Mouse (Mus musculus) urinary bladder, postnatal 4 days (tissue): ENCODE results near the gene Guca1a.
A peak's percentile ranks its signal among the peaks of the same experiment; 100 is the strongest.
"Not testable (repeated sequence)": the region's sequence is repeated elsewhere in the genome, so short reads cannot be mapped to it uniquely, and the experiment has no call there.

ENCODE experiments used
- DNase-seq, 2 experiments: peaks; one replicate each; pipeline ENCODE4 v3.0.0; 2021 to 2022; ENCODE audit warnings: low spot score in 2 of 2

The Guca1a gene

DNA sequence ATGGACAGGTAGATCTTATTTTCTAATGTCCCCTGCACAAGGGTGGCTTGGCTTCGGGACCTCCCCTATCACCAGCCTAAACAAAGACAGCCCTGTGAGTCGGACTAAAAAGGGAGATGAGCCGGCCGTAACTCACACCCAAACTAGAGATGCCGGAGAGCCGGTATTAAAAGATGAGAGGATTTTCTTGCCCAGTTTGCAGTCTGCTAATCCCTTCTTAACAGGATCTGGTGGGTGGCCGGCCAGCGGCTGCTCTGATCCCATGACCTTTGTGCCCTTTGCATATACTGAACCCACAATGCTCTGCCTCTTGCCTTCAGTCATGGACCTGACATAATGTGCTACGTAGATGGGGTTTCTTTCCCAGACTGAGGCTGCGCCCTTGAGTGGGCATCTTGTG lies at the start of gene Guca1a:
Gene Guca1a (minus strand): TSS at position 134 of the 400 bp plus-strand sequence.
- no peak for DNase-seq

DNA sequence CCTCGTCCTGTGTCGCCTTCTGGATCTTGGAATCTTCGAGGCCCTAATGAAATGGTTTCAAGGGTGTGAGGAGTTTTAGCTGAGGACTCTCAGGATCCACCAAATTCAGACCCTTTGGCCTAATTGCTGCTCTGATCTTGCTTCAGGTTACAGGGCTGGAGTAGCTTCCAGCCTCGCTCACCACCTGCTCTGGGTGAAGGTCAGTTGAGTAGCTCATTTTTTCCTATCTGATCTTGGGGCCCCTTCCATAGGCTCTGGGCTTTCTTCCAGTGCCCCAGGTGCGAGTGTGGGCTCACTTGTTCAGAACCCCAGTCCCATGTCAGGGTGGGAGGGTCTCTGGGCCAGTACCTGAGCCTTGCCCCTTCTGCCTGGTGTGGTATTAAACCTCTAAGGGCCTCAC lies 49.0 kb upstream of the Guca1a start:
- no peak for DNase-seq

DNA sequence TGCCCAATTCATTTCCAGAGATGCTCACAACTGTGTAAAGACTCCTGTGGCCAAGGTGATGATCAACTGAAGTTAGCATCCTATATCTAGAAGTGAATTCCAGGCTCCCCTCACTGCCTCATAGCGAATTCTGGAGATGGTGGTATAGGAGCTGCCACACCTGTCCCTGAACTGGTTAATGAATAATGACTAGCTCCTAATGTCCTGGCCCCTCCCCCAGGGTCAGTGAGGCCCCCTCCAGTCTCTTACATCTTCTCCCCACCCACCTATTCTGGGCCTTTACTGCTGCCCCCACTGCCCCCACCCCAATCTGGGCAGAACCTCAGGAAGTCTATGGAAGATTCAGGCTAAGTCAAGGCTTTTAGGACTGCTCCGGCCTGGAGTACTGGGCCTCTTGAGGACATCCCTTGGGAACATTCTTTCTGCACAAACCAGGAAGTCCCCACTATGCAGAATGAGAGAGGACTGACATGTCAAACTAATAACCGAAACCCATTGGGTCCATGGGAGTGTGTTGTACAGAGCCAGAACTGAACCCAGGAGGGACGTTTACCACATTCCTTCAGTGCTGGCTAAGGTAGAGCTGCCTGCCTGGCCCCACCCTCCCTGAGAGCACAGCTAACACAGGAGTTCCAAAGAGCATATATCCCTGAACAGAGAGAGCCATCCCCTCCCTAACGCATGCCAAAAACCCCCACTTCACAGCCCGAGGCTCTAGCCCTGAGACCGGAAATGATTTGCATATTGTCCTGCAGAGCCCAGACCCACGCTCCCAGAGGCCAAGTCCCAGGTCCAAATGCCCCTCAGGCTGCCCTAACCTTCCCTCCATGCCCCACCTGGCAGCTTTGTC lies 48.4 kb upstream of the Guca1a start:
- DNase-seq, result no peak

DNA sequence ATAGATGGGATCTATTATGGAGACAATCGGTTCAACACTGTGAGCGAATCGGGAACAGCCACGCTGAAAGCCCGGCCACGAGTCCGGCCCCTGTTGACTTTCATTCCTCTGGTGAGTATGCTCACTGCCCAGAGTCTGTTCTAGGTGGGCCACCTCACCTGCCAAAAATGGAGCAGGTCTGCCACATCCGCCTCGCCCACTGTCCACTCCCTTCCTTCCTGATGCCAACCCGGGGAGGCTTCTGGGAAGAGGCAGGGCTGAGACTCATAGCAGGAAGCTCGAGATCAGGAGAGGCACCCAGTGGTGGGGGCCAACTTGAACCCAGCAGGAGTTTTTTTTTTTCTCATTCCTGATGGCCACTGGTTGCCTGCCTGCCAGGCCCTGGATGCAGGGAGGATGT lies 46.2 kb upstream of the Guca1a start:
- DNase-seq, result no peak

DNA sequence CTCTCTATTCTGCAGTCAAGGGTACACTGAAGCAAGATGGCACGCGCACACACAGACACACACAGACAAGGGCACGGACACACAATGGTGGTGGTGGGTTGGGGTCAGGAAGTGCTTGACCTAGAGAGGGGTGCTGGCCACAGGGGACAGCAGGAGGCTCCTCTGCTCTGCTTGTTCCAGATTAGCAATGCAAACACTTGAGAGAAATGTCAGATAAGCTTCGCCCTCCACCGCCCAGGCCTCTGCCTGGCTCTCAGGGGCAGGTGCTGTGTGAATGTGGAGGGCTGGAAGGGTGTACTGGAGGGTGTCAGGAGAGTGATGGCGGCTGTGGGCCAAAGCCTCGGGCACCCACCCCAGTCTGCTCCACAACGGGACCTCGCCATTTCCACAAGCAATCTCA lies 45.6 kb upstream of the Guca1a start:
- no peak for DNase-seq

DNA sequence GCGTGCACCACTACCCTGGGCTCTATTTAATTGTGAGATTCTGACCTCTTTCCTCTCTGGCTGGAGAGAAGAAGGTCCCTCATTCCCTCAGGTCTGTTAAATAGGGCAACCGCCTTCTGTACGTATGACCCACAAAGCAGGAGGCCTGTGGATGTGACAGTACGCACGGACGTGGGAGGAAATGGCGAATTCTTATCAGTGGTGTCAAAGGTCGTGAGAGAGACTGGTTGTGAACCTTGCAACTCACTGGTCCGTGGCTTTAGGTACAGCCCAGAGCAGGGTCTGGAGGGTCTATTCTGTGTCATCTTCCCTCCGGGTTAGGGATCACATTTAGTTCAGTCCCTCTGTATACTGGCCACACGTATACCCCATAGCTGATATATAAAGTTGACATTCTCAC lies 45.1 kb upstream of the Guca1a start:
- DNase-seq, result no peak

DNA sequence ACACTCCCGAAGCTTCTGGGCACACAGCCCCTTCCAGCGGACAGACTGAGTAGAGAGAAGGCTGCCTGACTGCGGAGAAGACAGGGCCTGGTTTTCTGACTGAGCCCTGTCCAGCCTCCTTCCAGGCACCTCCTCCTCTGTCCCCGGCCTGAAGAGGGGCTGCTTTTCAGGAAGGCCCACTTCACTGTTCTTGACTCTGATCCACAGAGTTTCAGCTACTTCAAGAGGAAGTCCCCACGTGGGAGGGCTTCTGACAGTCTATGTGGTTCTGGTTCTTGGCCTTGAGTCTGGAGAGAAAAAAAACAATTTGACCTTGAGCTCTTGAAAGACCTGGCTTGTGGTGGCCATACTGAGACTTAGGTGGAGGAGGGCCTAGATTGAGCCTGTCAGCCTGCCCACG lies 43.7 kb upstream of the Guca1a start:
- no peak for DNase-seq

DNA sequence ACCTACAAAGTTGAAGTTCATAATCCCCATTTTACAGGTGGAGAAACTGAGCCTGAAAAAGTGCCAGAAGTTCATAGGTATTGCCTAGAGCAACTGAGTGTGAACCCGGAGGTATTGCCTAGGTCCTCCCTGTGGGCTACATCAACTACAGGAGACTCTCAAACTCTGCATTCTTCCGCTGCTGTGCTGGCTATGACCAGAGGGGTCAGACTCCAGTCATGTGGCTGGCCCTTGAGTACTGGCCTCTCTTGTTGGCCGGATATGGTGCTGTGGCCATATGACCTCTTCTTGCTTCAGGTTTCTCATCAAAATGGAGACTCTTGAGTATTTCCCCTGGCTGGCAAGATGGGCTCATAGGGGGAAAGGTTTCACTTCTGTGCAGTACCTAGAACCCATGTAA lies 41.9 kb upstream of the Guca1a start:
- no peak for DNase-seq

DNA sequence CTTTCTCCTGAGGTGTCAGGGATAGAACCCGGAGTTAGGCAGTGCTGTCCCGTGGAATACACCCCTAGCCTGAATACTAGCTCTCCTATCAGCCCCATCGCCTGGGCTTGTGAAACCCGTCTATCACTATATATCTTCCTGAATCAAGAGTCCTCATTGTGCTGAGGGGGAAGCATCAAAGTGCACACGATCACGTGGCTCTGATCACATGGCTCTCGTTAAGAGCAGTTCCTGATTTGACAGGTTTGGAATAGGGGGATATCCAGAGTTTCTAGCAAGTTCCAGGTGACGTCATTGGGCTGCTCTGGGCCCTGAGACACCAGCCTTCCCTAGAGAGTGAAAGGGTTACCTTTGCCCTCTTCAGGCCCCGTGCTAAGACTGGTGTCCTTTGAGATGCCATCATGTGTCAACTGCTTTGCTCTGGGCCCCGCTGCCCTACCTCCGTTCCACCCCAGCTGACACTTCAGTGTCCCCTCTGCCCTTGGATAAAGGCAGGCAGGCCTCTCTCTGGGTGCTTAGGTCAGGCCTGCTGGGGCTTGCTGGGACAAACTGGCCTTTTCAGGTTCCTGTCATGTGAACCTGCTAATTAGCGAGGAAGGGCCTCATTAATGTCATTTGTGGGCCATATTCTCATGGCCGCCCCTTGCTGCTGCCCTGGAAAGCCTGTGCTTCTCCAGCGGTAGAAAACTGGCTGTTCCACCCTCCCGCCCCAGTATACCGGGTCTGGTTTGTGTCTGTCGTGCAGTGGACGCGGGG lies 41.1 kb upstream of the Guca1a start:
- no peak for DNase-seq

DNA sequence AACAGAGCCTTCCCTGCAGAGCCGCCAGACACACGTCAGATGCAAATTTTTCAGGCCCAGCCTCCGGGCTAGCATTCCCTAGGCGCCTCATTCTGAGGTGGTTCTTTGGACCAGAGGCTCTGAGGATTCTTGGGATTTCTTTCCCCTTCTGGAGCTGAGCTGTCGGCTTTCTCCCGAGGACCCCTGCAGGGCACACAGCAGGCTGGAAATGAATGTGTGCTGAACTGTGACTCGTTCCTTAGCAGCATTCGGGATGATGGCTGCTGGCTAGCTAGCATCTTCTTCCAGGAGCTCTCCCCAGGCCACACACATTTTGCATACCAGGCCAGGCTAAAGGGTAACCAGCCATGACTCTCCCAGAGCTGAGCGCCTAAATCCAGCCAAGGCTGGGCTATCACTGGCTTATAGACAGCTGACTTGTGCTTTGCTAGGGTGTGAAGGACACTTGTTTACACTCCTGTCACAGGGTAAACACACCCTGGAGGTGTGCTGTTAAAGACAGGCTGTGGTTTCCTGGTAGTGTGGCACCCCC lies 40.0 kb upstream of the Guca1a start:
- DNase-seq, result no peak

DNA sequence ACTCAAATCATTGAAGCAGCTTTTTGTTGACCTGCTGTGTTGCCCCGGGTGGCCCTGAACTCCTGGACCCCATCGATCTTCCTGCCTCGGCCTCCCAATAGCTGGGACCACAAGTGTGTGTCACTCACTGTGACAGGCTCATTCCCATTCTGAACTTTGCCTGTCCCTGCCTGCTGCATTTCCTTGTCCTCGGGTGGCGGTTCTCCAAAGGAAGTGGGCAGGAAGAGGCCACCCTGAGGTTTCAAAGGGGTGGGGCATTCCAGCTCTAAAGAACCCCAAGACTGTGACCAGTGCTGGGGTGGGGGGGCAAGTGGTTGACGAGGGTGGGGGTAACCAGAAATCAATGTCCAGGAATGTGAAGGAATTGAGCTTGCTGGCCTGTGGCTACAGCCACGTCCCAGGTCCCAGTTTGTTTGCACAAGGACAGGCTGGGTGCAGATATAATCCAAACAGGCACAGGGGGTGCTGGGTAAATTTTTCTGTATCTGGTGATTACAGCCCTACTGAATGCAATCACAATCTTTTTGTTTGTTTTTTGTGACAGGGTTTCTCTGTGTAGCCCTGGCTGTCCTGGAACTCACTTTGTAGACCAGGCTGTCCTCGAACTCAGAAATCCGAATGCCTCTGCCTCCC lies 39.1 kb upstream of the Guca1a start:
- no peak for DNase-seq

DNA sequence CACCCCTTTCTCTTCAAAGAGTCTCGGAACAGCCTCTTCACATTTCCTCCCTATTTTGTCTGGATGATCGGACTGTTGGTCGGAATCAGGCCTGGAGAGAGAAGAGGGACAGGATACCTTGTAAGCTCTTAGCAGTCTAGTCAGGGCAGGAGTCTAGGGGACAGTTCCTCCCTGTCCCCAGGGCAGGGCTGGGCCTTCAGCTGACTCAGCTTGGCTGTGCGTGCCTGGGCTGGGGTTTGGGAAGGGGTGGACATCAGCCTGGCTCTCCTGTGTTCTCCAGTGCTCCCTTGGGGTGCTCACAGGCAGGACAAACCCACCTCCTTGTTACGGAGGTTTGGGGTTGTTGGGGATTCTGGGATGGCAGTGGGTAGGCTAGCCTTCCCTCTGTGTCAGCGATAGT lies 38.2 kb upstream of the Guca1a start:
- DNase-seq, result no peak

DNA sequence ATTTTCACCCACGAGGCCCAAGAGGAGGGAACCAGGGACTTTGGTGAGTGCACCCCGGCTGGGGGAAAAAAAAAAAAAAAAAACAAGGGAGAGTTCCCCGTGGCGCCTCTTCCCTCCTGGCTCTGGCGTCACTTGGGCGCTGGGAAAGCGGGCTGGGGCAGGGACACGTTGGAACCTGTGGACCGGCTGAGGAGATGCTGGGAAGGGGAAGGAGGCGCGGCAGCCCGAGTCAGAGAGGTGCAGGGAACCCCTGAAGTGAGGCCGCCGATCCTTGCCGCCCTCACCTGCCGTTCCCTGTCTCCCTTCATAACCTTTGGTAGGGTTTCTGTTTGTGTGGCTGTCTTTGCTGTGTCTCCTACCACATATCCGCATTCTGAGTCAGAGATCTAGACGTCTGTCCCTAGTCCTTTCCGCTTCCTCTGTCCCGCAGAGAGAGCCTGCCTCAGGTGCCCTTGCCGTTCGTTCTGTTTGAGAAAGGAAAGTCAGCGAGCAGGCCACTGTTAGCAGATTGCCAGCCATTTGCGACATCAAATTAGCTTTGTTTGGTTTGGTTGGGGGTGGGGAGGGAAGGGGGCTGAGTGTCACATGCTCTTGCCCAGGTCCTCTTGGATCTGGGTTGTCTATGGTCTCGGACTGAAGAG lies 36.6 kb upstream of the Guca1a start, which contains the start of gene 1700001C19Rik:
Gene 1700001C19Rik (minus strand): TSS at position 470 of the 641 bp plus-strand sequence.
- no peak for DNase-seq

DNA sequence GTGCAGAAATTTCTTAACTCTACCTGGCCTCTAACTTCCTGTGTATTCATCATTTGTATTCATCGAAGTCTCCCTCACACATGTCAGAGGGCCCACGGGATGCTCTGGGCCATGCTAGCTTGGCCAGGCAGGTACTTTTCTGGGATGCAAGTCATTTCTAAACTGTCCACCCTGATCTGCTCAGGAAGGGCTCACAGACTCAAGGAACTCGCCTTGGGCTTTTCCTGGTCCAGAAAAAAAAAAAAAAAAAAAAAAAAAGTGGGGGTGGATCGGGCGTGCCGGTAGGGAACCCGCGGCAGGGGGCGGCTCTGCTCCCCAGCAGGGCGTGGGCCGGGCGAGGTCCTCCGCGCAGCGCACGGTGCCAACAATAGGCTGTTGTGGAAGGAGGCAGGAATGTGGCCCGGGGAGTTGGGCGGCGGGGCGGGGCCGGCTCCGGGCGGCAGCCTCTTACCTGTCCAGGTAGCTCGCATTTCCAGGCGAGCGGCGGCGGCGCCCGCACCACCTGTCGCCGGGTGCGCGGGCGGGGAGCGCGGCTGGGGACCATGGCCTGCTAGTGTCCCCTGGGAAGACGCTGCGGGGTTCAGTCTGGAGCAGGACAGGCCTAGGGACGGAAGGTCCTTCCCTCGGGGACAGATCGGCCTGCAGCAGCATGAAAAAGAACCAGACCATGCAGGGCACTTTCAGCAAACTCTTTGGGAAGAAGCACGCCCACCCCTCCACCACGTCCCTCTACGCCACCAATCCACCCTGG lies 35.9 kb upstream of the Guca1a start, which contains the start of gene AI661453:
Gene AI661453 (plus strand): TSS at position 460 of the 751 bp plus-strand sequence.
- DNase-seq, result peak; percentile 70 to 81

DNA sequence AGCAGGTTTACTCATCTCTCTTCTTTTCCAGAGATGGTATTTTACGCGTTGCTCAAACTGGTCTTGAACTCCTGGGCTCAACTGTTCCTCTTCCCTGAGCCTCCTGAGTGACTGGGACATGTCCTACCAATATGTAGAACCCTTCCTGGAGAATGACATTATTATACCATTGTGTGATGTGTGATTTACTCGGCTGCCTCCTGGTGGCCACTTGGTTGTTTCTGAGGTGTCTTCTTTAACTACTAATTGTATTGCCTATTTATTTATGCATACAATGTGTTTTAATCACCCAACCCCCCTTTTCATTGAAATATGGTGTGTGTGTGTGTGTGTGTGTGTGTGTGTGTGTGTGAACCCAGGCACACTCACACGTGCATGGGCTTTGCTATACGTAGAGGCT lies 30.4 kb upstream of the Guca1a start:
- no peak for DNase-seq

DNA sequence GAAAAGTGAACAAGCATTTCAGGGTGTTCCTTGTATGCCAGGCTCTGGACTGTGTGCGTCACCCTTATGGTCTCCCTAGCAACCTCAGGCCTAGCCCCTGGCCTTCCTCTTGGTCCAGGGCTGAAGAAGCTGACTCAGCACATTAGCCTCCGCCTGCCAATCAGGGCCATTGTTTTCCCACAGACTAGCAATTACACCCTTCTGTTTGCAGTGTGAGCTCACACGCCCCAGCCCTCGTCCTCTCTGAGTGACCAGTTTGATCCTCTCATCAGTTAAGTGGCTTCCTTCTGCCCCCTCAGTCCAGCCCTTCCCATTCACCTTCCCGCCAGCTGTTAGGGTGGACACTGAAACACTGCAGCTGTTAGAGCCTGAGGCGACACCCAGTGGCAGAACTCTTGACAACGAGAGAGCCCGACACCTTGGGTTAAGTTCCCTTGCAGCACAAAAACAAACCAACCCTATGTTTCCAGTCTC lies 28.5 kb upstream of the Guca1a start:
- DNase-seq, result no peak

DNA sequence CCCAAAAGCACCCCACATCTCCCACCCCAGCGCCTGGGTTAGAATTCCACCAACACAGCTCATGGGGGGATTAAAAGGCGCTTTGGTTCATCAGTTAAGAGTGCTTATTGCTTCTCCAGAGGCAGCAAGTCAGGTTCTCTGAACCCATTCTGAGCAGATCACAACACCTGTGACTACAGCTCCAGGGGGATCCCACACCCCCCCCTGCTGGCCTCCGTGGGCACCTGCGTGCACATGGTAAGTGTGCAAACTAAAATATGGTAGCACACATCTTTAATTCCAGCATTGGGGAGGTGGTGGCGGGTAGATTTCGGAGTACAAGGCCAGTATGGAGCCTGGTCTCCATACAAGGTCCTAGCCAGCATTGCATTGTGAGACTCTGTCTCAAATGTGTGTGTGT lies 26.9 kb upstream of the Guca1a start:
- no peak for DNase-seq

DNA sequence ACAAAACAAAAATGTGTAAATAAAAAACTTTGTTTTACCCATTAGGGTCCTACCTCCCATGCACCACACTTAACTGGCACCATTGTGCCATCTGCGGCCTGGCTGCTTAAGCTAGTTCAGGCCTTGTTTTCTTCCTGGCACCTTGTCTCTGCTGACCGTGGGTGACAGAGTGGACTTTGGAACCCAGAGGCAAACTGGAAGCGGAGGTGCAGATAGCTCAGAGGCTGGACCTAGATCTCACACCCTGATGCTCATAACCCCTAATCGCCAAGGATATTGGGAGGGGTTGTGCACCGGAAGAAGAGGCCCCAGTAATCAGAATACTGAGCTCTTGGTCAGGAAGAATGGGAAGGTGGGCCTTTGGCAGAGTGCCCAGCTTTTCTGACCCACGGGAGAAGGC lies 23.8 kb upstream of the Guca1a start:
- no peak for DNase-seq

DNA sequence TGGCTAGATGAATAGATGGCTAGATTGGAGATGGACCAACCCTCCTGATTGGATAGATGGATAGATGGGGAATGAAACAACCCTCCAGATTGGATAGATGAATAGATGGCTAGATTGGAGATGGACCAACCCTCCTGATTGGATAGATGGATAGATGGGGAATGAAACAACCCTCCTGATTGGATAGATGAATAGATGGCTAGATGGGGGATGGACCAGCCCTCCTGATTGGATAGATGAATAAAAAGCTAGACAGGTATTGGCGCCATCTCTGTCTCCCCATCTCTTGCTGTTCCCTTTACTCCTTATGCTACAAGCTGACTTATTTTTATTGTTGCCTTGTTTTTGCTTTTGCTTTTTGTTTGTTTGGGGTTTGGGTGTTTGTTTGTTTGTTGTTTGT lies 22.2 kb upstream of the Guca1a start:
- not testable (repeated sequence) for DNase-seq

DNA sequence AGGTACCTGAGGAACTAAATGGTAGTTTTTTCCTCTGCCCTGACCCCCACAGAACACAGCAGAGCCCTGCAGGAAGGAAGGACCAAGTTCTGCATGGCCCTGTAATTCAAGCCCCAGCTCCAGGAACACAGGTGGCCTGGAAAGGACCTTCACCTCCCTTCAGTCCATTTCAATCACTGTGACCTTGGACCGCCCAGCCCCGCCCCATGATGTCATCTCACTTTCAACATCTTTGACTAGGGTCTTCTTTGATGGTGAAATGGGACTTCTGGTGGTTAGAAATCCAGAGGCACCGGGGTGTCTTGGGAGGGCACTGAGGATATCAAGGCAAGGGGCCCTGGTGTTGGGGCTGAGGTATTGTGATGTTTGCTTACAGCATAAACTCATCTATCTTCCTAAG lies 21.2 kb upstream of the Guca1a start:
- DNase-seq, result no peak

DNA sequence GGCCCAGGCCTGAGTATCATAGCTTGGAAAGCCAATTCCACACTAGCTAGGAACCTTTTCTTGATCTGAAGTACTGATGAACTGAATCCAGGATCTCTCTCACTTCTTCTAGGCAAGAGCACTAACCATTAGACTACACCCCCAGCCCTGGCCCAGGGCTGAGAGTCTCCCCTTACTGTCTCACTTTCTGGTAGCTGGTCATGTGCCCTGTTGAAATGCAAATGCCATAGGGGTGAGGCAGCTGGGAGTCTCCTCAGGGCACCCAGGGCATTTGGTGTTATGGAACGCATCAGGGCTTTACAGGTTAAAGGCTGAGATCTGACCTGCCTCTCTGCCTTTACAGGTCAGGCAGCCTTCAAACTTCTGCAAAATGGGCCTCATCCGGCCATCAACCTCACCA lies 19.8 kb upstream of the Guca1a start:
- no peak for DNase-seq
